Mouse (Mus musculus) heart, embryonic 11.5 days (tissue): ENCODE measurements around the gene Pxdc1. TPM values are rescaled to one million over a fixed set of nuclear protein-coding genes. Genes with fewer than 3 reads are reported as not detected.

Experiments
- ATAC-seq: fragments of 200-750 bp; cut with Nextera tagmentation; replicated peaks from 2 replicates; pipeline ENCODE4 v1.8.0; 2017; ENCODE audit warnings: moderate library complexity; ENCODE audit not compliant: insufficient number of reproducible peaks, low FRiP score, low TSS enrichment
- H3K27ac ChIP-seq: fragments of 300-500 bp; sonication (generic); 2 replicates; pipeline ENCODE4 v1.5.1; 2014; ENCODE audit warnings: mild to moderate bottlenecking, low read depth, low read length
- H3K27me3 ChIP-seq: fragments of 300-500 bp; sonication (generic); 2 replicates; pipeline ENCODE4 v1.6.1; 2014; ENCODE audit warnings: mild to moderate bottlenecking, low read length, mixed read lengths; ENCODE audit not compliant: control insufficient read depth, insufficient read depth
- H3K36me3 ChIP-seq: fragments of 300-500 bp; sonication (generic); 2 replicates; pipeline ENCODE4 v1.6.1; 2014; ENCODE audit warnings: mild to moderate bottlenecking, low read length, moderate library complexity, mixed read lengths; ENCODE audit not compliant: control insufficient read depth, insufficient read depth
- H3K4me1 ChIP-seq: fragments of 300-500 bp; sonication (generic); 2 replicates; pipeline ENCODE4 v1.6.1; 2014; ENCODE audit warnings: low read length; ENCODE audit not compliant: control insufficient read depth, insufficient read depth
- H3K4me2 ChIP-seq: fragments of 300-500 bp; sonication (generic); 2 replicates; pipeline ENCODE4 v1.6.1; 2014; ENCODE audit warnings: mild to moderate bottlenecking, moderate library complexity
- H3K4me3 ChIP-seq: fragments of 300-500 bp; sonication (generic); 2 replicates; pipeline ENCODE4 v1.5.1; 2014; ENCODE audit warnings: low read depth, low read length
- H3K9ac ChIP-seq: fragments of 300-500 bp; sonication (generic); 2 replicates; pipeline ENCODE4 v1.6.1; 2014; ENCODE audit warnings: mild to moderate bottlenecking, low read depth, low read length, moderate library complexity
- H3K9me3 ChIP-seq: fragments of 300-500 bp; sonication (generic); replicated peaks from 2 replicates; pipeline ENCODE4 v1.6.1; 2016; ENCODE audit warnings: low read length; ENCODE audit not compliant: control insufficient read depth
- WGBS: fragments of 180-500 bp; shearing (Covaris S2); extraction: QIAGEN DNeasy Blood & Tissue Kit; methylation state at CpG from one replicate; pipeline ENCODE4 v1.1.7; 2014; ENCODE audit not compliant: insufficient replicate concordance; 5-methylcytosine and 5-hydroxymethylcytosine counted together
- polyA plus RNA-seq: library from polyadenylated mRNA; unstranded; fragments of >200 nt; fragmentation: Nextera tagmentation; extraction: Ambion mirVana; gene quantifications from 2 replicates; pipeline ENCODE4 v1.2.1, GENCODE M21; 2014

Pxdc1 gene
- polyA plus RNA-seq, 1 experiment from 2014 or later, result 14.4 TPM

- no peaks in the 10 kb centered on the region for H3K4me1 ChIP-seq
- H3K27me3 ChIP-seq, result no peaks in the 10 kb centered on the region
- no peak overlapping the region for H3K4me3 ChIP-seq
- no peak overlapping the region for H3K9ac ChIP-seq
- no peak overlapping the region for H3K4me2 ChIP-seq
- 87% methylated on average over 8 of the region's 8 CpGs for WGBS
- ATAC-seq, result no peak
- H3K9me3 ChIP-seq, result no peaks in the 10 kb centered on the region
- no peaks in the 10 kb centered on the region for H3K36me3 ChIP-seq
- no peak overlapping the region for H3K27ac ChIP-seq
These were observed 23.0 kb downstream of the Pxdc1 start for GRCm38 (mm10) chr13:34630319-34630718.

- Histone ChIP-seq H3K36me3 (no peaks in the 10 kb centered on the region), H3K4me1 (no peaks in the 10 kb centered on the region), H3K9me3 (no peaks in the 10 kb centered on the region), H3K9ac (no peak overlapping the region), H3K4me3 (no peak overlapping the region), H3K4me2 (no peak overlapping the region), H3K27me3 (no peaks in the 10 kb centered on the region), H3K27ac (no peak overlapping the region)
- ATAC-seq, result no peak
- 80% methylated on average over 5 of the region's 5 CpGs for WGBS
These were observed 23.5 kb downstream of the Pxdc1 start for GRCm38 (mm10) chr13:34629741-34630140.

DNA sequence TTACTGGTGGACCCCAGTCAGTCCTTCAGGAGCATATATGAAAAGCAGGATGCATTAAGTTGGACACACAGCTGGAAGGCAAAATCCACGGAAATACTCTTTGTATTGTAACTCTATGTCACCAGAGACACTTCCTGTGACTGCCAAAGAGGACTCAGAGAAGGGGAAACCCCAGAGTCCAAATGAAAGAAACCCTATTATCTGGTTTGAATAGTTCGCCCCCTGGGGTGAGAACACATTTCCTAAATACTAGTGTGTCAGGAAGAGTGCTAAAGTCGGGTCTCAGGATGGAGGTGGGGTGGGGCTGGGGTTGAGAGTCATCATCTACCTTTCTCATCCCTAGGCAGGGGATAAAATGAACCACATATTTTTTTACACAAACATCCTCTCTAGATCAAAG lies 25.8 kb downstream of the Pxdc1 start:
- no peak overlapping the region for H3K9ac ChIP-seq
- WGBS, result 39% methylated on average over 3 of the region's 3 CpGs
- no peak overlapping the region for H3K27ac ChIP-seq
- ATAC-seq, result no peak
- H3K4me1 ChIP-seq, result no peaks in the 10 kb centered on the region
- H3K4me3 ChIP-seq, result no peak overlapping the region
- no peaks in the 10 kb centered on the region for H3K36me3 ChIP-seq
- H3K4me2 ChIP-seq, result no peak overlapping the region
- H3K9me3 ChIP-seq, result no peaks in the 10 kb centered on the region
- no peaks in the 10 kb centered on the region for H3K27me3 ChIP-seq

DNA sequence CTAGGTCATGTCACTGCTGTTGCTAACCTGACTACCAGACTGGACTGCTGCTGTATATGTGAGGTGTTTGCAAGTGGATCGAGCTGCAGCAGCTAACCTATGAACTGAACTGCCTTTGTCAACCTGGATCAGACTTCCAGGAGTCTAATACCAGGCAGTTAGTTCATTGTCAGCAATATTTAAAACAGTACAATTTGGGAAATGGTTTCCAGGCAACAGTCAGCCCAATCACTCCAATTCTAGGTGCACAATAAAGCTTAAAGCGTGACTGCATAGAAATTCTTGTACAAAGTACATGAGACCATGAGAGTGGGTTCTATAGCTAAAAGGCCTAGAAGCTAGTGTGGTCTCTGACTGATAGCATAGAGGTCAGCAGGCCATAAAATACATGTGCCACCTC lies 28.9 kb downstream of the Pxdc1 start:
- Histone ChIP-seq H3K27me3 (no peaks in the 10 kb centered on the region), H3K9ac (no peak overlapping the region), H3K4me1 (no peaks in the 10 kb centered on the region), H3K4me2 (no peak overlapping the region), H3K27ac (no peak overlapping the region), H3K36me3 (no peaks in the 10 kb centered on the region), H3K4me3 (no peak overlapping the region), H3K9me3 (no peaks in the 10 kb centered on the region)
- no peak for ATAC-seq
- WGBS, result 73% methylated on average over 2 of the region's 2 CpGs

GRCm38 (mm10) chr13:34612402-34612801 lies 40.9 kb downstream of the Pxdc1 start:
- 52% methylated on average over 2 of the region's 2 CpGs for WGBS
- Histone ChIP-seq H3K36me3 (no peaks in the 10 kb centered on the region), H3K9ac (no peak overlapping the region), H3K27ac (no peak overlapping the region), H3K27me3 (no peaks in the 10 kb centered on the region), H3K9me3 (no peaks in the 10 kb centered on the region), H3K4me1 (no peaks in the 10 kb centered on the region), H3K4me3 (no peak overlapping the region), H3K4me2 (no peak overlapping the region)
- no peak for ATAC-seq

DNA sequence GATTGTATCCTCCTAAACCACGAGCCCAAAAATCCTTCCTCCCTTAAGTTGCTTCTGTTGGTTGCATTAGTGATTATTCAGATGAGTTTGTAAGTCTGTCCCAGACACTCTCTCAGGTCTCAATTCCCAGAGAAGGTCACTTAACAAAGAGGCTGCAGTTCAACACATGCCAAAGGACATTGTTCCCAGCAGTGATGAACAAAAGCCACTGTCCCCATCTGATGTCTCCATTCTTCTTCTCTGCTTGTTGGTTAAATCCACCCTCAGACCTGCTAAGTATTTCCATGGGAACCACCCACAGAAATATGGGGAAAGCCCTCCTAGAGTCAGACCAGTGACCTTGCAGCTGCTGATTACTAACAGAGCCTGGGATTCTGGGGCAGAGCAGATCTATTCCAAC lies 43.6 kb downstream of the Pxdc1 start:
- Histone ChIP-seq H3K4me1 (no peaks in the 10 kb centered on the region), H3K27me3 (no peaks in the 10 kb centered on the region), H3K4me3 (no peak overlapping the region), H3K36me3 (no peaks in the 10 kb centered on the region), H3K9me3 (no peaks in the 10 kb centered on the region), H3K27ac (no peak overlapping the region), H3K9ac (no peak overlapping the region), H3K4me2 (no peak overlapping the region)
- no peak for ATAC-seq
- 54% methylated on average over 1 of the region's 1 CpGs for WGBS

GRCm38 (mm10) chr13:34607079-34607478 lies 46.2 kb downstream of the Pxdc1 start:
- Histone ChIP-seq H3K4me3 (no peak overlapping the region), H3K4me1 (no peaks in the 10 kb centered on the region), H3K27me3 (no peaks in the 10 kb centered on the region), H3K9ac (no peak overlapping the region), H3K4me2 (no peak overlapping the region), H3K27ac (no peak overlapping the region), H3K9me3 (no peaks in the 10 kb centered on the region), H3K36me3 (no peaks in the 10 kb centered on the region)
- WGBS, result 62% methylated on average over 2 of the region's 2 CpGs
- ATAC-seq, result no peak

GRCm38 (mm10) chr13:34605884-34606283 lies 47.4 kb downstream of the Pxdc1 start:
- 71% methylated on average over 3 of the region's 3 CpGs for WGBS
- H3K27me3 ChIP-seq, result no peaks in the 10 kb centered on the region
- no peaks in the 10 kb centered on the region for H3K36me3 ChIP-seq
- no peaks in the 10 kb centered on the region for H3K4me1 ChIP-seq
- H3K9me3 ChIP-seq, result no peaks in the 10 kb centered on the region
- no peak overlapping the region for H3K9ac ChIP-seq
- H3K4me3 ChIP-seq, result no peak overlapping the region
- ATAC-seq, result no peak
- H3K27ac ChIP-seq, result no peak overlapping the region
- no peak overlapping the region for H3K4me2 ChIP-seq

DNA sequence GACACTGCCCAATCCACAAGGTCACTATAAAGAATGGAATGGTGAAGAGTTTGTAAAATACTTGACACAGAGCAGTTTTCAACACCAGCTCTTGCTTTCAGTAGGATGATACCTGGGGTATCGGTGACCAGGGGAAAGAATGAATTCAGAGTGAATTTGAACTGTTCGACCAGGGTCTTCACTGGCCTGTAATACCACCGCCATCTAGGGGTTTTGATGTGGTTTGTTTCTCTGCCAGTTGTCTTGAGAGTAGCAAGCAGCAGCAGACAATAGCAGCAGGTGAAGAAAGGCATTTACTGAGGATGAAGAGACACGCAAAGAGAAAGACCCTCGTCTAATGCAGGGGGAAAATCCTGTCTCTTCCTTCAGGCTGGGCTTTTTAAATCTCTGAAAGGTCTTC lies 48.1 kb downstream of the Pxdc1 start:
- ATAC-seq, result no peak
- H3K9me3 ChIP-seq, result no peaks in the 10 kb centered on the region
- no peaks in the 10 kb centered on the region for H3K27me3 ChIP-seq
- 62% methylated on average over 5 of the region's 5 CpGs for WGBS
- H3K36me3 ChIP-seq, result no peaks in the 10 kb centered on the region
- H3K27ac ChIP-seq, result no peak overlapping the region
- H3K4me1 ChIP-seq, result no peaks in the 10 kb centered on the region
- H3K9ac ChIP-seq, result no peak overlapping the region
- H3K4me3 ChIP-seq, result no peak overlapping the region
- no peak overlapping the region for H3K4me2 ChIP-seq
